In the genomic region with DNA sequence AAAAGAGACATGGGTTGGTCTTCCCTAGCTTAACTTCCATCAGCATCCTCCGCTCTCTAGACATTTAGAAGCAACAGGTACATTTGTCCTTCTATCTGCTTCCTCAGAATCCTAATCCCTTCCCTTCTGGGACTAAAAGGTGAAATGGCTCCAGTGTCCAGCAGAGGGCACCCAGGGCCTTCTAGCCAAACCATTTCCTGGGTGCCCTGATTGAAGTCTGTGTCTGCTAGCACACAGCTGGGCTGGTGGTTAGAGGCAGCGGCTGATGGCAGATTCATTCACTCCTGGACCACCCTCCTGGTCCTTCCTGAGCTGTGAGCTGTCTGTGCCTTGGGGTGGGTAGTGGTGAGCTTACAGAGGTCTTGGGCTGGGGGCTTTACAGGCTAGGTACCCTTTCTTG, we compare ENCODE assay signal across 8 mouse cellular contexts.
DNase-seq lines count a peak whose midpoint lies in the region; ATAC-seq and TF ChIP-seq lines count a peak whose summit lies in the region.

No protein-coding gene starts in this region.

- no peaks in the 10 kb centered on the region for H3K36me3 ChIP-seq in intestine, postnatal 0 days (ENCODE audit: control insufficient read depth, insufficient read depth)
- H3K36me3 ChIP-seq in intestine, embryonic 15.5 days, result no peaks in the 10 kb centered on the region
- H3K36me3 ChIP-seq in hindbrain, postnatal 0 days (ENCODE audit: insufficient read depth, low read length), result no peaks in the 10 kb centered on the region
- H3K36me3 ChIP-seq in liver, postnatal 0 days (replicated peaks; ENCODE audit: insufficient read depth, low read length), result no peaks in the 10 kb centered on the region

- 0 out of 2 replicates have a peak, but pooled peaks cover 5% of the 10 kb centered on the region for H3K4me1 ChIP-seq in intestine, postnatal 0 days (replicated peaks; ENCODE audit: control insufficient read depth, insufficient read depth, low read length)
- peaks cover 14% of the 10 kb centered on the region for H3K4me1 ChIP-seq in intestine, embryonic 15.5 days (replicated peaks)
- peaks cover 4% of the 10 kb centered on the region; the same call in 1 of the 2 replicates for H3K4me1 ChIP-seq in hindbrain, postnatal 0 days (ENCODE audit: insufficient read depth, low read length)
- H3K4me1 ChIP-seq in liver, postnatal 0 days (ENCODE audit: insufficient read depth), result no peaks in the 10 kb centered on the region

- no peaks in the 10 kb centered on the region for H3K9me3 ChIP-seq in intestine, postnatal 0 days (ENCODE audit: control insufficient read depth)
- no peaks in the 10 kb centered on the region for H3K9me3 ChIP-seq in intestine, embryonic 15.5 days
- no peaks in the 10 kb centered on the region for H3K9me3 ChIP-seq in hindbrain, postnatal 0 days (ENCODE audit: low read length)
- no peaks in the 10 kb centered on the region for H3K9me3 ChIP-seq in liver, postnatal 0 days (ENCODE audit: low read length)

- H3K9ac ChIP-seq in intestine, postnatal 0 days (ENCODE audit: low read depth, low read length), result no peak overlapping the region
- H3K9ac ChIP-seq in intestine, embryonic 15.5 days, result no peak overlapping the region
- no peak overlapping the region for H3K9ac ChIP-seq in hindbrain, postnatal 0 days (replicated peaks; ENCODE audit: low read length)
- no peak overlapping the region for H3K9ac ChIP-seq in liver, postnatal 0 days (replicated peaks)

- DNase-seq in NIH3T3 (ENCODE audit: low read depth), result peak; percentile 71
- DNase-seq in cerebellum, adult 18-20 months, result peak; percentile 65 to 75
- DNase-seq in hindbrain, postnatal 0 days (ENCODE audit: low spot score), result peak; percentile 82
- peak; percentile 58 for DNase-seq in liver, postnatal 0 days
- DNase-seq in right cerebral cortex, adult 18-20 months, result peak; percentile 49
- no peak for DNase-seq in spleen, adult 12 weeks (ENCODE audit: low spot score)

- H3K4me3 ChIP-seq in intestine, postnatal 0 days (ENCODE audit: low read depth, low read length), result no peak overlapping the region
- no peak overlapping the region for H3K4me3 ChIP-seq in intestine, embryonic 15.5 days (replicated peaks)
- H3K4me3 ChIP-seq in hindbrain, postnatal 0 days (ENCODE audit: low read length), result no peak overlapping the region
- no peak overlapping the region for H3K4me3 ChIP-seq in liver, postnatal 0 days (ENCODE audit: low read depth, low read length)

- no peak overlapping the region for H3K4me2 ChIP-seq in intestine, postnatal 0 days (replicated peaks; ENCODE audit: low read depth)
- no peak overlapping the region for H3K4me2 ChIP-seq in intestine, embryonic 15.5 days (replicated peaks)
- no peak overlapping the region for H3K4me2 ChIP-seq in hindbrain, postnatal 0 days (ENCODE audit: low read depth, low read length)
- H3K4me2 ChIP-seq in liver, postnatal 0 days (ENCODE audit: low read depth, low read length), result no peak overlapping the region

- 41% methylated on average over 2 of the region's 2 CpGs for WGBS in intestine, postnatal 0 days
- WGBS in intestine, embryonic 15.5 days, result 47% methylated on average over 2 of the region's 2 CpGs
- 53% methylated on average over 2 of the region's 2 CpGs for WGBS in hindbrain, postnatal 0 days
- 49% methylated on average over 2 of the region's 2 CpGs for WGBS in liver, postnatal 0 days (ENCODE audit: insufficient replicate concordance)

- no peak for ATAC-seq in intestine, postnatal 0 days
- no peak for ATAC-seq in intestine, embryonic 15.5 days
- peak; percentile 48; the same call in 1 of the 2 replicates for ATAC-seq in hindbrain, postnatal 0 days
- no peak for ATAC-seq in liver, postnatal 0 days

- TF ChIP-seq CTCF in intestine, postnatal 0 days (IDR thresholded peaks at IDR 0.05; ENCODE audit: low read depth), result peak; percentile 95
- peak; percentile 87 for TF ChIP-seq CTCF in hindbrain, postnatal 0 days (IDR thresholded peaks at IDR 0.05; ENCODE audit: low read depth)
- TF ChIP-seq CTCF in liver, postnatal 0 days (IDR thresholded peaks at IDR 0.05; ENCODE audit: low read depth), result peak; percentile 81

- TF ChIP-seq EP300 in liver, postnatal 0 days (IDR thresholded peaks at IDR 0.05; ENCODE audit: low read depth), result no peak

- H3K27me3 ChIP-seq in intestine, postnatal 0 days (replicated peaks; ENCODE audit: control insufficient read depth, insufficient read depth, low read length), result no peaks in the 10 kb centered on the region
- H3K27me3 ChIP-seq in intestine, embryonic 15.5 days (replicated peaks), result no peaks in the 10 kb centered on the region
- H3K27me3 ChIP-seq in hindbrain, postnatal 0 days (ENCODE audit: insufficient read depth, low read length), result no peaks in the 10 kb centered on the region
- H3K27me3 ChIP-seq in liver, postnatal 0 days (ENCODE audit: insufficient read depth, low read length), result no peaks in the 10 kb centered on the region

- H3K27ac ChIP-seq in intestine, postnatal 0 days (ENCODE audit: low read depth, low read length), result no peak overlapping the region
- H3K27ac ChIP-seq in intestine, embryonic 15.5 days, result no peak overlapping the region
- H3K27ac ChIP-seq in hindbrain, postnatal 0 days, result no peak overlapping the region
- H3K27ac ChIP-seq in liver, postnatal 0 days (ENCODE audit: low read depth), result no peak overlapping the region
